Mouse (Mus musculus) forebrain, embryonic 11.5 days (tissue): ENCODE results near the gene Tcf3. TPM values are rescaled to one million over a fixed set of nuclear protein-coding genes. Genes with fewer than 3 reads are reported as not detected.

Source experiments
- ATAC-seq: fragments of 200-750 bp; cut with Nextera tagmentation; replicated peaks from 2 replicates; pipeline ENCODE4 v1.8.0; 2017; ENCODE audit warnings: moderate TSS enrichment; ENCODE audit not compliant: low FRiP score
- DNase-seq: peaks from one replicate; pipeline ENCODE4 v3.0.0-alpha.2; 2017; ENCODE audit warnings: low spot score
- H3K27ac ChIP-seq: fragments of 300-500 bp; sonication (generic); 2 replicates; pipeline ENCODE4 v1.5.1; 2014; ENCODE audit warnings: low read depth, low read length
- H3K27me3 ChIP-seq: fragments of 300-500 bp; sonication (generic); 2 replicates; pipeline ENCODE4 v1.6.1; 2014; ENCODE audit warnings: mild to moderate bottlenecking, low read length, mixed read lengths; ENCODE audit not compliant: control insufficient read depth, insufficient read depth
- H3K36me3 ChIP-seq: fragments of 300-500 bp; sonication (generic); 2 replicates; pipeline ENCODE4 v1.6.1; 2014; ENCODE audit warnings: mild to moderate bottlenecking, low read length, moderate library complexity, mixed read lengths; ENCODE audit not compliant: control insufficient read depth, insufficient read depth
- H3K4me1 ChIP-seq: fragments of 300-500 bp; sonication (generic); replicated peaks from 2 replicates; pipeline ENCODE4 v1.6.1; 2014; ENCODE audit warnings: low read length, mixed read lengths; ENCODE audit not compliant: control insufficient read depth, insufficient read depth
- H3K4me2 ChIP-seq: fragments of 300-500 bp; sonication (generic); 2 replicates; pipeline ENCODE4 v1.6.1; 2014; ENCODE audit warnings: low read depth, mild to moderate bottlenecking, low read length, moderate library complexity, mixed read lengths; ENCODE audit not compliant: severe bottlenecking
- H3K4me3 ChIP-seq: fragments of 300-500 bp; sonication (generic); 2 replicates; pipeline ENCODE4 v1.5.1; 2014; ENCODE audit warnings: low read depth, low read length
- H3K9ac ChIP-seq: fragments of 300-500 bp; sonication (generic); 2 replicates; pipeline ENCODE4 v1.6.1; 2014; ENCODE audit warnings: low read length
- H3K9me3 ChIP-seq: fragments of 300-500 bp; sonication (generic); 2 replicates; pipeline ENCODE4 v1.6.1; 2016; ENCODE audit warnings: low read length, mixed read lengths; ENCODE audit not compliant: control insufficient read depth
- WGBS: fragments of 180-500 bp; shearing (Covaris S2); extraction: QIAGEN DNeasy Blood & Tissue Kit; methylation state at CpG from one replicate; pipeline ENCODE4 v1.1.7; 2014; 5-methylcytosine and 5-hydroxymethylcytosine counted together
- polyA plus RNA-seq: library from polyadenylated mRNA; unstranded; fragments of >200 nt; fragmentation: Nextera tagmentation; extraction: Ambion mirVana; gene quantifications from 2 replicates; pipeline ENCODE4 v1.2.1, GENCODE M21; 2014

Tcf3 gene
- polyA plus RNA-seq, 1 experiment from 2014 or later = 237 TPM

GRCm38 (mm10) chr10:80407924-80408323, 25.5 kb downstream of the Tcf3 start:
- no peak overlapping the region for H3K27ac ChIP-seq
- no peak overlapping the region for H3K4me2 ChIP-seq
- ATAC-seq = no peak
- H3K9ac ChIP-seq = no peak overlapping the region
- H3K36me3 ChIP-seq = peaks cover 20% of the 10 kb centered on the region
- H3K27me3 ChIP-seq = no peaks in the 10 kb centered on the region
- H3K4me1 ChIP-seq = peaks cover 15% of the 10 kb centered on the region
- WGBS = 54% methylated on average over 4 of the region's 4 CpGs
- peaks cover 3% of the 10 kb centered on the region; the same call in 1 of the 2 replicates for H3K9me3 ChIP-seq
- DNase-seq = no peak
- no peak overlapping the region for H3K4me3 ChIP-seq

DNA sequence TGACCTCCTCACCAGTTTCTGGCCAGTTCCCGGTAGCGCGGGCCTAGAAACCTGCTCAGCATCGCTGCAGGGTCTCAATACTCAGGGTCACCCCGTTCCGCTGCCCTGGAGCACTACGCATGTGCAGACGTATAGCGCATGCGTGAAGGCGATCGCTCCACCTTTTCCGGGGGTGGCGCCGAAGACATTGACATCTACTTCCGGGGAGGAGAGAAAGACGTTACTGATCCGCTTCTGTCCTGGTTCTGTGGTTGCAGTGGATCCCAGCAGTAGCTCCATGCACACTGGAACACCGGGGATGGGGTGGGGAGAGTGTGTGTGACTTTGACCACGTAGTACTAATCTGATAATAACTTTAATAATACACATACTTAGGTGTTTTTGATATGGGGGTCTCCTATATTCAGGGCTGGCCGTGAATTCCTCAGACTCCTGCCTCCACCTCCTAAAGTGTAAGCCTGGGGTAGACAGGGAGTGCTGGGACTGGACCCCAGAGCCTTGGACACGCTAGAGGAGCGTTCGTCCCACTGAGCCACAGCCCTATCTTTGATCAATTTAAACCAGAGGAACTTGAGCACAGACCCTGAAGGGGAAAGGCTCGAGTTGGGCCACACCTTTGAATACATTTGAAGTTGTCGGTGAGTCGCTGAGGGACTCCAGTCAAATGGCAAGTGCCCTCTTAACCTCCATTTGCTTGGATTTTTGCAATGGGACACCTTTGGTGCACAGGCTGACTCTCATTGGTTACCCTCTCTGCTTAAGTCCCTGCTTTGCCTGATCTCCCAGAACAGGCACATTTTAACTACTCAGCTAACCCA, 26.6 kb downstream of the Tcf3 start, which contains the start of gene Uqcr11:
Gene Uqcr11, minus strand, starts transcription at position 147 of the 818 bp plus-strand sequence.
- Histone ChIP-seq H3K9ac (peak within 1 kb of the TSS; percentile 84), H3K4me1 (peaks cover 15% of the 10 kb centered on the region), H3K27me3 (no peaks in the 10 kb centered on the region), H3K9me3 (peaks cover 3% of the 10 kb centered on the region; the same call in 1 of the 2 replicates), H3K4me2 (peak within 1 kb of the TSS; percentile 65), H3K27ac (peak within 1 kb of the TSS; percentile 64; the same call in 1 of the 2 replicates), H3K36me3 (peaks cover 12% of the 10 kb centered on the region), H3K4me3 (peak within 1 kb of the TSS; percentile 81)
- peak; percentile 72 for ATAC-seq
- peak; percentile 93 for DNase-seq
- WGBS = 2% methylated on average over 27 of the region's 27 CpGs

GRCm38 (mm10) chr10:80405481-80406173, 27.8 kb downstream of the Tcf3 start:
- WGBS = 56% methylated on average over 10 of the region's 10 CpGs
- Histone ChIP-seq H3K4me2 (peak overlapping the region; percentile 65), H3K9ac (peak overlapping the region; percentile 84), H3K4me1 (peaks cover 17% of the 10 kb centered on the region), H3K27ac (no peak overlapping the region), H3K36me3 (peaks cover 8% of the 10 kb centered on the region), H3K9me3 (peaks cover 3% of the 10 kb centered on the region; the same call in 1 of the 2 replicates), H3K4me3 (peak overlapping the region; percentile 81), H3K27me3 (no peaks in the 10 kb centered on the region)
- ATAC-seq (no peak), DNase-seq (no peak)

DNA sequence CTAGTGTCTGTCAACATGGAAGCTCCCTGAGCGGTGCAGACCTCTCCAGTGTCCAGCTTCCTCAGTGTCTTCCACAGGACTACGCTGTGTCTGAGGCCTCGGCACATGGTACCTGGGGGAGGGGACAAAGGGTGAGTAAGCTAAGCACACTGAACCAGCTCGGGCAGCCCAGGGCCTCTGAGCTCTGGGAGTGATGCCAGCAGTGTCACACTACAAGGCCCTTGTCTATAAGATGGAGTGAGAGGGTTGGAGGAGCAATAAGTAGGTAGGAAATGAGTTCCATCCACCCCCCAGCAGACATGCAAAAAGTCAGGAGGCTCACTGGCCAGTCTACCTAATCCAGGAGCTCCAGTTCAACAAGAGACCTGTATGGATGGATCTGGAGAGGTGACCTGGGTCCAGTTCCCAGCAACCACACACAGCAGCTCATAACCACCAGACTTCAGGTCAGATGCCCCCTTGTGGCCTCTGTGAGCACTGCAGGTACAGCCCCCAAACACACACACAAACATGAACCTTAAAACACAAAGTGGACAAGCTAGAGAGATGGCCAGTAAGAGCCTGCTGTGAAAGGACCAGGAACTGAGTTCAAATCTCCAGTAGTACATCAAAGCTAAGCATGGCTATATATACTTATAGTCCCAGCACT, 30.3 kb downstream of the Tcf3 start:
- DNase-seq = peak; percentile 74
- WGBS = 91% methylated on average over 4 of the region's 4 CpGs

GRCm38 (mm10) chr10:80400704-80401161, 32.7 kb downstream of the Tcf3 start:
- no peak for ATAC-seq
- H3K4me1 ChIP-seq = peaks cover 21% of the 10 kb centered on the region
- no peak overlapping the region for H3K4me3 ChIP-seq

More for the DNA sequence above, 30.3 kb downstream of the Tcf3 start:
- H3K9me3 ChIP-seq = peaks cover 3% of the 10 kb centered on the region; the same call in 1 of the 2 replicates
- no peak overlapping the region for H3K27ac ChIP-seq
- no peaks in the 10 kb centered on the region for H3K27me3 ChIP-seq
- H3K4me2 ChIP-seq = no peak overlapping the region
- no peak for ATAC-seq
- H3K4me1 ChIP-seq = peaks cover 22% of the 10 kb centered on the region
- no peak overlapping the region for H3K4me3 ChIP-seq
- peaks cover 8% of the 10 kb centered on the region for H3K36me3 ChIP-seq
- no peak overlapping the region for H3K9ac ChIP-seq

GRCm38 (mm10) chr10:80399973-80400703, 33.3 kb downstream of the Tcf3 start:
- Histone ChIP-seq H3K36me3 (peaks cover 8% of the 10 kb centered on the region), H3K9me3 (peaks cover 3% of the 10 kb centered on the region; the same call in 1 of the 2 replicates), H3K27me3 (no peaks in the 10 kb centered on the region), H3K4me3 (peak overlapping the region; percentile 79), H3K4me2 (peak overlapping the region; percentile 64), H3K9ac (peak overlapping the region; percentile 97), H3K4me1 (peaks cover 17% of the 10 kb centered on the region), H3K27ac (peak overlapping the region; percentile 85)
- WGBS = 14% methylated on average over 17 of the region's 17 CpGs
- DNase-seq = no peak
- ATAC-seq = no peak

More at GRCm38 (mm10) chr10:80400704-80401161, 32.7 kb downstream of the Tcf3 start:
- WGBS = 85% methylated on average over 4 of the region's 4 CpGs
- H3K27me3 ChIP-seq = no peaks in the 10 kb centered on the region
- H3K9ac ChIP-seq = peak overlapping the region; percentile 97; the same call in 1 of the 2 replicates
- H3K27ac ChIP-seq = peak overlapping the region; percentile 85; the same call in 1 of the 2 replicates
- no peak for DNase-seq
- peaks cover 8% of the 10 kb centered on the region for H3K36me3 ChIP-seq
- peak overlapping the region; percentile 64; the same call in 1 of the 2 replicates for H3K4me2 ChIP-seq
- H3K9me3 ChIP-seq = peaks cover 3% of the 10 kb centered on the region; the same call in 1 of the 2 replicates

- ATAC-seq (peak; percentile 95), DNase-seq (peak; percentile 100)
- H3K36me3 ChIP-seq = peaks cover 13% of the 10 kb centered on the region
Observed at GRCm38 (mm10) chr10:80399191-80399972, 34.1 kb downstream of the Tcf3 start, which contains the start of gene Mbd3. Gene Mbd3 (minus strand): TSS chr10:80399550.

More at GRCm38 (mm10) chr10:80399191-80399972, 34.1 kb downstream of the Tcf3 start, which contains the start of gene Mbd3:
- H3K27ac ChIP-seq = peak within 1 kb of the TSS; percentile 98
- H3K9me3 ChIP-seq = peaks cover 3% of the 10 kb centered on the region; the same call in 1 of the 2 replicates
- WGBS = under 1% methylated on average over 82 of the region's 82 CpGs
- H3K9ac ChIP-seq = peak within 1 kb of the TSS; percentile 97
- H3K4me3 ChIP-seq = peak within 1 kb of the TSS; percentile 79
- peaks cover 17% of the 10 kb centered on the region for H3K4me1 ChIP-seq
- H3K27me3 ChIP-seq = no peaks in the 10 kb centered on the region
- H3K4me2 ChIP-seq = peak within 1 kb of the TSS; percentile 64
